Mouse (Mus musculus) lung, postnatal 36 days (tissue): ENCODE data around the gene Cchcr1.

ENCODE experiments used
- DNase-seq: peaks from one replicate; pipeline ENCODE4 v3.0.0; 2022; ENCODE audit warnings: mixed read lengths

Cchcr1 gene

GRCm38 (mm10) chr17:35556186-35556765 is 39.4 kb downstream of the Cchcr1 start:
- DNase-seq, result no peak

GRCm38 (mm10) chr17:35556812-35557211 is 39.9 kb downstream of the Cchcr1 start:
- peak; percentile 75 for DNase-seq

- DNase-seq, result no peak
Measured at GRCm38 (mm10) chr17:35557351-35557750, 40.5 kb downstream of the Cchcr1 start.

- no peak for DNase-seq
Measured at GRCm38 (mm10) chr17:35558216-35558615, 41.3 kb downstream of the Cchcr1 start.

GRCm38 (mm10) chr17:35567150-35567549 is 50.2 kb downstream of the Cchcr1 start, which contains the start of gene 2300002M23Rik:
Gene 2300002M23Rik (plus strand): TSS chr17:35567450.
- no peak for DNase-seq

GRCm38 (mm10) chr17:35567767-35568166 is 50.9 kb downstream of the Cchcr1 start:
- DNase-seq, result no peak

- no peak for DNase-seq
Measured at GRCm38 (mm10) chr17:35569091-35569944, 52.4 kb downstream of the Cchcr1 start.

GRCm38 (mm10) chr17:35570836-35571235 is 53.9 kb downstream of the Cchcr1 start:
- DNase-seq, result no peak

- no peak for DNase-seq
Measured at GRCm38 (mm10) chr17:35571477-35571876, 54.6 kb downstream of the Cchcr1 start.

GRCm38 (mm10) chr17:35578211-35578610 is 61.3 kb downstream of the Cchcr1 start:
- DNase-seq, result peak; percentile 94
